Mouse (Mus musculus) liver, adult 2 months (tissue): ENCODE data around the gene Mylk.

Experiments
- CTCF ChIP-seq: fragments of 200-500 bp; IDR thresholded peaks from 2 replicates; pipeline ENCODE4 v1.5.1; 2011; ENCODE audit warnings: low read depth, low read length, control low read depth
- POLR2A ChIP-seq: fragments of 200-500 bp; IDR thresholded peaks from 2 replicates; pipeline ENCODE4 v1.6.1; 2011; ENCODE audit warnings: low read length, control low read depth; ENCODE audit not compliant: insufficient read depth; ENCODE audit errors: extremely low read depth

DNA sequence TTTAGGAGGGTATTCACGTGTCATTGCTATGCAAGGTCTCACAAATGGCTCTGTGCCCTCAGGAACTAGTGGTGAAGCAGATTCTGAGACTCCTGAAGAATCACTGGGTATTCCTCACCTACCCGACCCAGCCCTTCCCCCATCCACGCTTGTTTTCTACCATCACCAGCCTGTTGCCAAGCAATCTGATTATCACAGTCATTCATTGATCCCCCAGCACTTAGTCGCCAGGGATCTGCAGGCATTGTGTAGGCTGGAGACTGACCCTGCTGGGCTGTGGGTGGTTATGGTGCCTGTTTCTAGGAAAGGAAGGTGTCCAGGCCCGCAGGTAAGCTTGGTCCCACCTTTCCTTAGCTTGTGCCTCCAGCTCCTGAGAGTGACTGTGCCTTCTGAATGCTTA lies 155.0 kb downstream of the Mylk start:
- TF ChIP-seq CTCF = no peak
- TF ChIP-seq POLR2A = no peak
